Mouse (Mus musculus): ENCODE results near the gene Nckap5. TPM values are rescaled to one million over a fixed set of nuclear protein-coding genes. Genes with fewer than 3 reads are reported as not detected.
A peak's percentile ranks its signal among the peaks of the same experiment; 100 is the strongest.

Nckap5 gene
- polyA plus RNA-seq, 1 experiment from 2014 or later, result 24.1 TPM

DNA sequence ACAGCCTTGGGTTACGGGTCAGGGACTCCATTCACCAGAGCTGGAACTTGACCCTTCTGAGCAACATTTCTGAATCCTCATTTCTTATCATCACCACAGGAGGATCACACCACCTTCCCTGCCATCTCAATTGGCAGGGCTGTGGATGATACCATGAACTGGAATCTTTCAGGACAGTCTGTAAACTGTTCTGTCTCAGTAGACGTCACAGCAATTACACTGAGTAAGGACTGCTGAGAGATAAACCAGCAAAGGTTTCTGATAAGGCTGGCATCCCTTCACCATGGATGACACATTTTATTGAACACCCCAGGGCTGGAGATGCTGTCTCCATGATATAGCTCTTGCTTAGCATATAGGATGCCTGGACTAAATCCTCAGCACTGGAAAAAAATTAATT is 178.5 kb downstream of the Nckap5 start:
- H3K4me1 ChIP-seq, result no peaks in the 10 kb centered on the region
- no peaks in the 10 kb centered on the region for H3K9me3 ChIP-seq (replicated peaks)
- WGBS, result 73% methylated on average over 2 of the region's 2 CpGs
- no peak overlapping the region for H3K9ac ChIP-seq
- H3K36me3 ChIP-seq, result no peaks in the 10 kb centered on the region
- H3K4me2 ChIP-seq (replicated peaks), result no peak overlapping the region
- H3K4me3 ChIP-seq, result no peak overlapping the region
- H3K27me3 ChIP-seq, result no peaks in the 10 kb centered on the region
- ATAC-seq (ENCODE audit: low FRiP score), result no peak
- H3K27ac ChIP-seq, result no peak overlapping the region

GRCm38 (mm10) chr1:126650806-126651205 is 179.8 kb downstream of the Nckap5 start:
- H3K4me2 ChIP-seq (replicated peaks), result no peak overlapping the region
- no peak overlapping the region for H3K4me3 ChIP-seq
- H3K27ac ChIP-seq, result no peak overlapping the region
- H3K9me3 ChIP-seq (replicated peaks), result no peaks in the 10 kb centered on the region
- no peaks in the 10 kb centered on the region for H3K4me1 ChIP-seq
- H3K9ac ChIP-seq, result no peak overlapping the region
- no peak for ATAC-seq (ENCODE audit: low FRiP score)
- no peaks in the 10 kb centered on the region for H3K36me3 ChIP-seq
- WGBS, result 78% methylated on average over 5 of the region's 5 CpGs
- H3K27me3 ChIP-seq, result no peaks in the 10 kb centered on the region

DNA sequence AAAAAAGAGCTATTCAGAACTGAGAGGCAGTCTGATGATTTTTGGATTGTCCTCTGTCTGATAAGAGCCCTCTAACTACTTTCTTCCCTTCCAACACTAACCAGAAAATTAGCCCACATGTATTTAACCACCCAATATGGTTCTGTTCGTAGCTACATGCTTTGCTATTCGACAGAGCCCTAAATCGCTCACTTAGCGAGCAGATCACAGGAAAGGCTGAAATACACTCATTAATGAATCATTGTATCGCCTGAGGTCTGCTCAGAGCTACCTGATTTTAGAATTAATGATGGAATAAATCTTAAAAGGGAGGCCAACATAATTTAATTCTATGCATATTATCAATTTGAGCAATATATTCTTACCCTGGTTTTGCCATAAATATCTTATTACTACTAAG is 187.8 kb downstream of the Nckap5 start:
- no peak overlapping the region for H3K9ac ChIP-seq
- no peak overlapping the region for H3K4me3 ChIP-seq
- ATAC-seq (ENCODE audit: low FRiP score), result no peak
- no peaks in the 10 kb centered on the region for H3K27me3 ChIP-seq
- WGBS, result 84% methylated on average over 5 of the region's 5 CpGs
- H3K4me1 ChIP-seq, result no peaks in the 10 kb centered on the region
- no peaks in the 10 kb centered on the region for H3K9me3 ChIP-seq (replicated peaks)
- H3K4me2 ChIP-seq (replicated peaks), result no peak overlapping the region
- no peak overlapping the region for H3K27ac ChIP-seq
- no peaks in the 10 kb centered on the region for H3K36me3 ChIP-seq

- WGBS, result 95% methylated on average over 2 of the region's 2 CpGs
These were observed 191.1 kb downstream of the Nckap5 start for GRCm38 (mm10) chr1:126639463-126639862.

GRCm38 (mm10) chr1:126637515-126637914 is 193.1 kb downstream of the Nckap5 start:
- no peak for ATAC-seq (ENCODE audit: low FRiP score)
- no peak overlapping the region for H3K4me3 ChIP-seq
- H3K9ac ChIP-seq, result no peak overlapping the region
- H3K27ac ChIP-seq, result no peak overlapping the region
- H3K9me3 ChIP-seq (replicated peaks), result no peaks in the 10 kb centered on the region
- no peaks in the 10 kb centered on the region for H3K4me1 ChIP-seq
- no peak overlapping the region for H3K4me2 ChIP-seq (replicated peaks)
- no peaks in the 10 kb centered on the region for H3K27me3 ChIP-seq
- 91% methylated on average over 1 of the region's 1 CpGs for WGBS
- no peaks in the 10 kb centered on the region for H3K36me3 ChIP-seq

More at GRCm38 (mm10) chr1:126639463-126639862, 191.1 kb downstream of the Nckap5 start:
- H3K27ac ChIP-seq, result no peak overlapping the region
- H3K4me2 ChIP-seq (replicated peaks), result no peak overlapping the region
- no peaks in the 10 kb centered on the region for H3K27me3 ChIP-seq
- H3K4me1 ChIP-seq, result no peaks in the 10 kb centered on the region
- no peaks in the 10 kb centered on the region for H3K9me3 ChIP-seq (replicated peaks)
- no peaks in the 10 kb centered on the region for H3K36me3 ChIP-seq
- no peak for ATAC-seq (ENCODE audit: low FRiP score)
- no peak overlapping the region for H3K4me3 ChIP-seq
- no peak overlapping the region for H3K9ac ChIP-seq

GRCm38 (mm10) chr1:126626206-126626605 is 204.4 kb downstream of the Nckap5 start:
- no peak overlapping the region for H3K4me2 ChIP-seq (replicated peaks)
- 86% methylated on average over 3 of the region's 3 CpGs for WGBS
- no peak for ATAC-seq (ENCODE audit: low FRiP score)

DNA sequence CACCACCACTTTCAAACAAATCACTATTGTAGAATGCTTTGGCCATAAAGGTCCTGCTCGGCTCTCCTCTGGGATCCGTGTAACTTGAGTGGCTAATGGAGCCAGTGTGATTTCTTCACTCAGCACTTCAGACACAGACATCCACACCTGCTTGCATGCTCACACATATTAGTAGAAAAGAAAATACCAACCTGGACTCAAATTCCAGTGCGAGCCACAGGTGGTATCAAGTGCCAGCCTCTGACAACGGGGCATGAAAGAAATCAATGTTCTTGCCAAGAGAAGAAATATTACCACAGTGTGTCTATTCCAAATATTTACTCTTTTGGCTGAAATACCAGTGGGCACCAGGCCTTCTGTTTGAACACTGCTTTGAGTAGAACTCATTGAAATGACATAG is 208.6 kb downstream of the Nckap5 start:
- Histone ChIP-seq H3K27me3 (no peaks in the 10 kb centered on the region), H3K4me1 (no peaks in the 10 kb centered on the region), H3K9ac (no peak overlapping the region), H3K4me2 (replicated peaks) (no peak overlapping the region), H3K27ac (no peak overlapping the region), H3K4me3 (no peak overlapping the region), H3K36me3 (no peaks in the 10 kb centered on the region), H3K9me3 (replicated peaks) (no peaks in the 10 kb centered on the region)
- ATAC-seq (ENCODE audit: low FRiP score), result no peak
- 67% methylated on average over 4 of the region's 4 CpGs for WGBS

More at GRCm38 (mm10) chr1:126626206-126626605, 204.4 kb downstream of the Nckap5 start:
- Histone ChIP-seq H3K4me1 (no peaks in the 10 kb centered on the region), H3K4me3 (no peak overlapping the region), H3K9ac (no peak overlapping the region), H3K27me3 (no peaks in the 10 kb centered on the region), H3K27ac (no peak overlapping the region), H3K9me3 (replicated peaks) (no peaks in the 10 kb centered on the region), H3K36me3 (no peaks in the 10 kb centered on the region)

- Histone ChIP-seq H3K36me3 (no peaks in the 10 kb centered on the region), H3K4me2 (replicated peaks) (no peak overlapping the region), H3K27me3 (no peaks in the 10 kb centered on the region), H3K9me3 (replicated peaks) (no peaks in the 10 kb centered on the region), H3K4me3 (no peak overlapping the region), H3K27ac (no peak overlapping the region), H3K4me1 (no peaks in the 10 kb centered on the region), H3K9ac (no peak overlapping the region)
- no peak for ATAC-seq (ENCODE audit: low FRiP score)
- WGBS, result 89% methylated on average over 9 of the region's 9 CpGs
These were observed 213.0 kb downstream of the Nckap5 start for GRCm38 (mm10) chr1:126617464-126618041.

GRCm38 (mm10) chr1:126616964-126617363 is 213.6 kb downstream of the Nckap5 start:
- Histone ChIP-seq H3K4me1 (no peaks in the 10 kb centered on the region), H3K27ac (no peak overlapping the region), H3K27me3 (no peaks in the 10 kb centered on the region), H3K9me3 (replicated peaks) (no peaks in the 10 kb centered on the region), H3K36me3 (no peaks in the 10 kb centered on the region), H3K9ac (no peak overlapping the region), H3K4me2 (replicated peaks) (no peak overlapping the region), H3K4me3 (no peak overlapping the region)
- 85% methylated on average over 5 of the region's 5 CpGs for WGBS
- no peak for ATAC-seq (ENCODE audit: low FRiP score)

DNA sequence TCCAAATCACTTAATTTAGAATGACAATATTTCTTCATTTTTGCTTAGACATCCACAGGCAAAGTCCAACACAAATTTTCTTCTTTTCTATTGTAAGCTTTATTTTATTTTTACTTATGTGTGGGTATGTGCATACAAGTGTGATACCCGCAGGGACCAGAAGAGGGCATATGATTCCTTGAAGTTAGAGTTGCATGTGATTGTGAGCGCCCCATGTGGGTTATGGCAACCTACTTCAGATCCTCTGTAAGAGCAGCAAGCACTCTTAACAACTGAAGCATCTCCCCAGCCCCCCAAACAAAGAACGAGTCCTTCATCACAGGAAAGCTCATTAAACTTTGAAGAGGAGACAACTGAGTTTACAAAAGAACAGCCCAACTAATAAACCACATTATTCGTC is 217.7 kb downstream of the Nckap5 start:
- 84% methylated on average over 4 of the region's 4 CpGs for WGBS
- Histone ChIP-seq H3K4me2 (replicated peaks) (no peak overlapping the region), H3K27me3 (no peaks in the 10 kb centered on the region), H3K4me1 (no peaks in the 10 kb centered on the region), H3K9me3 (replicated peaks) (no peaks in the 10 kb centered on the region), H3K4me3 (no peak overlapping the region), H3K36me3 (no peaks in the 10 kb centered on the region), H3K27ac (no peak overlapping the region), H3K9ac (no peak overlapping the region)
- ATAC-seq (ENCODE audit: low FRiP score), result no peak

DNA sequence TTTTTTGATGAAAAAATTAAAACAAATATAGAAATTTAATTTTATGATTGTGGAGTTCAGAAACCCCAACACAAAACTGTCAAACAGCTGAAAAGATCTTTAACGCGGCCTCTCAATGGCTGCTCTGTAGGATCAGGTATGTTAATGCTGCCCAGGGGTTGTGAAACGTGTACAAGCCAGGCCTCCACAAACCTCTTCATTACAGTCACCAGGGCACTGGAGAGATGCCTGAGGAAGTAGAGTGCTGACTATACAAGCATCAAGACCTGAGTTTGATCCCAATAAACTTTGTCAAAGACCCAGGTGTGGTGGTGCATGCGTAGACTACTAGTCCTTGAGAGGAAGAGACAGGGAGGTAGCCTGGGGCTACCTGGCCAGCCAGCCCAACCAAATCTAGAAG is 222.0 kb downstream of the Nckap5 start:
- Histone ChIP-seq H3K36me3 (no peaks in the 10 kb centered on the region), H3K4me3 (no peak overlapping the region), H3K4me1 (peaks cover 25% of the 10 kb centered on the region), H3K4me2 (replicated peaks) (no peak overlapping the region), H3K9me3 (replicated peaks) (no peaks in the 10 kb centered on the region), H3K9ac (no peak overlapping the region), H3K27me3 (no peaks in the 10 kb centered on the region), H3K27ac (no peak overlapping the region)
- 92% methylated on average over 4 of the region's 4 CpGs for WGBS
- ATAC-seq (ENCODE audit: low FRiP score), result no peak

- peak; percentile 53 for ATAC-seq (ENCODE audit: low FRiP score)
- no peaks in the 10 kb centered on the region for H3K36me3 ChIP-seq
- no peaks in the 10 kb centered on the region for H3K27me3 ChIP-seq
- no peak overlapping the region for H3K4me2 ChIP-seq (replicated peaks)
- H3K27ac ChIP-seq, result peak overlapping the region; percentile 7; the same call in 1 of the 2 replicates
- no peaks in the 10 kb centered on the region for H3K9me3 ChIP-seq (replicated peaks)
- WGBS, result 47% methylated on average over 14 of the region's 14 CpGs
- peaks cover 29% of the 10 kb centered on the region for H3K4me1 ChIP-seq
- H3K4me3 ChIP-seq, result no peak overlapping the region
- no peak overlapping the region for H3K9ac ChIP-seq
These were observed 224.2 kb downstream of the Nckap5 start for GRCm38 (mm10) chr1:126606189-126607080.

- Histone ChIP-seq H3K9me3 (replicated peaks) (no peaks in the 10 kb centered on the region), H3K4me3 (no peak overlapping the region), H3K36me3 (no peaks in the 10 kb centered on the region), H3K27me3 (no peaks in the 10 kb centered on the region), H3K9ac (no peak overlapping the region), H3K27ac (no peak overlapping the region), H3K4me2 (replicated peaks) (no peak overlapping the region), H3K4me1 (peaks cover 29% of the 10 kb centered on the region)
- no peak for ATAC-seq (ENCODE audit: low FRiP score)
- WGBS, result 83% methylated on average over 9 of the region's 9 CpGs
These were observed 226.0 kb downstream of the Nckap5 start for GRCm38 (mm10) chr1:126604551-126604950.
